Mouse (Mus musculus) thymus, adult 2 months (tissue): ENCODE results near the gene Pla2g6. TPM values are rescaled to one million over a fixed set of nuclear protein-coding genes. Genes with fewer than 3 reads are reported as not detected.

ENCODE experiments used
- DNase-seq: peaks from one replicate; pipeline ENCODE4 v3.0.0; 2021
- H3K27ac ChIP-seq: fragments of 200-500 bp; 2 replicates; pipeline ENCODE4 v1.5.1; 2012; ENCODE audit warnings: low read length, control low read depth; ENCODE audit not compliant: control insufficient read depth, insufficient read depth
- H3K27me3 ChIP-seq: fragments of 200-500 bp; 2 replicates; pipeline ENCODE4 v1.6.1; 2012; ENCODE audit warnings: mild to moderate bottlenecking, low read length, moderate library complexity, mixed read lengths; ENCODE audit not compliant: control insufficient read depth, insufficient read depth
- H3K36me3 ChIP-seq: fragments of 200-500 bp; 2 replicates; pipeline ENCODE4 v1.6.1; 2012; ENCODE audit warnings: mild to moderate bottlenecking, low read length, moderate library complexity; ENCODE audit not compliant: control insufficient read depth, insufficient read depth
- H3K4me1 ChIP-seq: fragments of 200-500 bp; replicated peaks from 2 replicates; pipeline ENCODE4 v1.6.1; 2012; ENCODE audit warnings: low read length; ENCODE audit not compliant: control insufficient read depth, insufficient read depth
- H3K4me3 ChIP-seq: fragments of 200-500 bp; 2 replicates; pipeline ENCODE4 v1.5.1; 2012; ENCODE audit warnings: mild to moderate bottlenecking, low read length, control low read depth, moderate library complexity; ENCODE audit not compliant: control insufficient read depth, insufficient read depth
- CTCF ChIP-seq: fragments of 200-500 bp; IDR thresholded peaks from 2 replicates; pipeline ENCODE4 v1.5.1; 2012; ENCODE audit warnings: mild to moderate bottlenecking, control low read depth, low read length, moderate library complexity, borderline replicate concordance; ENCODE audit not compliant: control insufficient read depth, poor library complexity, insufficient read depth; ENCODE audit errors: extremely low read depth
- POLR2A ChIP-seq: fragments of 200-500 bp; IDR thresholded peaks from 2 replicates; pipeline ENCODE4 v1.6.1; 2012; ENCODE audit warnings: mild to moderate bottlenecking, low read length, control low read depth, moderate library complexity; ENCODE audit not compliant: control insufficient read depth, poor library complexity, insufficient read depth; ENCODE audit errors: extremely low read depth
- WGBS: fragments of 180-500 bp; shearing (Covaris S2); methylation state at CpG from one replicate; pipeline ENCODE4 v1.1.7; 2018; 5-methylcytosine and 5-hydroxymethylcytosine counted together
- polyA plus RNA-seq: library from polyadenylated mRNA; depleted of rRNA; stranded (reverse); fragments of >200 nt; gene quantifications from 2 replicates; pipeline ENCODE4 v1.2.3, GENCODE M21; 2012

Gene Pla2g6
- polyA plus RNA-seq, 1 experiment: 71.4 TPM

DNA sequence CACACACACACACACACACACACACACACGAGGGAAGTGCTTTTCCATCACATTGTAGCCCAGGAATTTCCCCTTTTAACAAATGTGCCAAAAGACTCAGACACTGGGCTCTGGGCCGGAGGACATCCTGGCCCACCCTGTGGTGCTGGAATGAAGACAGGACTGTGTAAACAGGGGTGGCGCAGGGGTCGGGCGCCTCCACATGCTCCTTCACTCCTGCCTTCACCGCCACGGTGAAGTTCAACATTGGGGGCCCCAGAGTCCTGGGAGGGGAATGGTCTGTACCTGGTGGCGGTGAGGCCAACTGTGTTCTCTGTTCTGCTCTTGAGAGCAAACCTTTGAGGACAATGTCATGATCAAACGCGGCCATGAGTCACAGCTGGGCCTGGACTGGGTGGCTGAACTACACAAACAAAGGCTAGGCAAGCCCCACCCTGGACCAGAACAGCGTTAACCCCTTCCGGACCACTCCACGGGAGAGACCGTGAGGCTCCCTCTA is 40.2 kb upstream of the Pla2g6 start:
- DNase-seq: no peak
- no peaks in the 10 kb centered on the region for H3K27me3 ChIP-seq
- WGBS: 88% methylated on average over 14 of the region's 14 CpGs
- H3K4me3 ChIP-seq: no peak overlapping the region
- no peaks in the 10 kb centered on the region for H3K4me1 ChIP-seq
- no peak overlapping the region for H3K27ac ChIP-seq
- TF ChIP-seq POLR2A (no peak), CTCF (no peak)
- H3K36me3 ChIP-seq: peaks cover 12% of the 10 kb centered on the region

DNA sequence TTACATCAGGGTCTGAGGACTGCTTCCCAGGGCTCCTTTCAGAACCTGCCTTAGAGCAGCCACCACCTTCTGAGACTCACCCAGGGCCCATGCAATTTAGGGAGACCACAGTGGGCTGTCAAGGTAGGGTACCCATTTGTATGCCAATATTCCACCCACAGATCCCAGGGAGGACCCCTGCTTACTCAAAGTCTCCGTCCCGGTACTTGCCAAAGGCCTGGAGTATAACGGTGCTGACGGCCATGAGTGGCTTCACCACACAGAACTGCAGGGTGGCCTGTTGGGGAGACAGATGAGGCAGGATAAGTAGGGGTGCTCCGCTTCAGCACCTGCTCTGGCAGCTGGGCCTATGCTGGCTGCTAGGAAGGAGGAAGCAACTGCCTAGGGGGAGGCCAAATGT is 38.2 kb upstream of the Pla2g6 start:
- Histone ChIP-seq H3K27me3 (no peaks in the 10 kb centered on the region), H3K27ac (no peak overlapping the region), H3K4me1 (no peaks in the 10 kb centered on the region), H3K36me3 (peaks cover 12% of the 10 kb centered on the region), H3K4me3 (no peak overlapping the region)
- WGBS: 98% methylated on average over 5 of the region's 5 CpGs
- TF ChIP-seq POLR2A (no peak), CTCF (no peak)
- no peak for DNase-seq

DNA sequence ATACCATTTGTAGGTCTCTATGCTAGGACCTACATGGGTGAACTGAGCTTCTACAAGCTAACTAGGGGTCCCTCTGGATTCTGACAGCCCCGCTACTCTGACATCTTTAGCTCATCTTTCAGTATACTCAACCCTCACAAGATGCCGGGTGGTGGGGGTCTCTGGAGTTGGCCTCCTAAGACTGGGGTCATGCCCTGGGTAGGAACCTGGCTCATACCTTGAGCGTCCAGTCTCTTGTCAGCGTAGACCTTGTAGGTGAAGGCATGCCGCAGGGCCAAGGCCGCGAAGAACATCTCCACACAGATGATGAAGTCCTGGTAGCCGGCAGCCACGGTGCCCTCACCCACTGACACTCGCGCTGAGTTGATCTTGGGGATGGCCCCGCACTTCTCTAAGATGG is 36.9 kb upstream of the Pla2g6 start:
- DNase-seq: no peak
- Histone ChIP-seq H3K4me1 (no peaks in the 10 kb centered on the region), H3K4me3 (no peak overlapping the region), H3K27me3 (no peaks in the 10 kb centered on the region), H3K27ac (no peak overlapping the region), H3K36me3 (peaks cover 12% of the 10 kb centered on the region)
- TF ChIP-seq CTCF (no peak), POLR2A (no peak)
- 98% methylated on average over 12 of the region's 12 CpGs for WGBS

DNA sequence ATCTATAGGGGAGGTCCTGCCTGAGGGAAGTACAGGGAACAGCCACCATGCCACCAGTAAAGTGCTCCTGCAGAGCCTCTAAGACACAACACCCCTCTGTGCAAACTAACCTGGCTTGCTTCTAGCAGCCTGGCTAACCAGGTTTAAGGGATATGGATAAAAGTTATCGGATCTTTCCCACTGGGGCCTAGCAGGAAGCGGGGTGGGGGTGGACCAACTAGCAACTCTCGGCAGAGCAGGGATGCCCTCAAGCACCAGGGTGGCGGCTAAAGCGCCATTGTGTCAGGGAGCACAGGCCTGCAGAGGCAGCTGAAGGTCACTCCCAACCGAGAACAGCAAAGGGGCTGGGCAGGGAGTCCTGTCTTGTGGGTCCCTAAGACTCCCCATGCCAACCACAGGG is 35.9 kb upstream of the Pla2g6 start:
- DNase-seq: no peak
- H3K27me3 ChIP-seq: no peaks in the 10 kb centered on the region
- H3K4me3 ChIP-seq: no peak overlapping the region
- peaks cover 7% of the 10 kb centered on the region for H3K36me3 ChIP-seq
- H3K4me1 ChIP-seq: no peaks in the 10 kb centered on the region
- H3K27ac ChIP-seq: no peak overlapping the region
- no peak for TF ChIP-seq CTCF
- TF ChIP-seq POLR2A: no peak
- WGBS: 96% methylated on average over 6 of the region's 6 CpGs

DNA sequence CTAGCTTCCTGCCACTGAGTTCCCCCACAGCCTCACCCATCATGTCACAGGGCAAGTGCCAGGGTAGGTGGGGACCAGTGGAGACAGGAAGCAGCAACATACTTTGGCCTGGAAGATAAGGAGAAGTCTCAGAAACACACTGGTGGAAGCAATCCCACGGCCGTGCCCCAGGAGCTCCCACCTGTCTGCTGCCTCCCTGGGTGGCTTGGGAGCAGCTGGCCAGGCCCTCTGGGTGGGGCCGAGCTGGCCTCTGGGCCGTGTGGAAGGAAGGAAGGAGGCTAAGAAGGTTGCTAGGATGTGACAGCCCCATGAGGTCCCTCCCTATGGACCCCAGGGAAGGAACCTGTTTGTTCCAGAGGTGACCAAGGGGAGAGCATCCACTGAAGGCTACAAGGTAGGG is 32.8 kb upstream of the Pla2g6 start:
- no peak overlapping the region for H3K27ac ChIP-seq
- H3K36me3 ChIP-seq: no peaks in the 10 kb centered on the region
- H3K27me3 ChIP-seq: no peaks in the 10 kb centered on the region
- TF ChIP-seq POLR2A (no peak), CTCF (no peak)
- no peak for DNase-seq
- 40% methylated on average over 4 of the region's 4 CpGs for WGBS
- H3K4me1 ChIP-seq: peaks cover 10% of the 10 kb centered on the region
- H3K4me3 ChIP-seq: no peak overlapping the region

DNA sequence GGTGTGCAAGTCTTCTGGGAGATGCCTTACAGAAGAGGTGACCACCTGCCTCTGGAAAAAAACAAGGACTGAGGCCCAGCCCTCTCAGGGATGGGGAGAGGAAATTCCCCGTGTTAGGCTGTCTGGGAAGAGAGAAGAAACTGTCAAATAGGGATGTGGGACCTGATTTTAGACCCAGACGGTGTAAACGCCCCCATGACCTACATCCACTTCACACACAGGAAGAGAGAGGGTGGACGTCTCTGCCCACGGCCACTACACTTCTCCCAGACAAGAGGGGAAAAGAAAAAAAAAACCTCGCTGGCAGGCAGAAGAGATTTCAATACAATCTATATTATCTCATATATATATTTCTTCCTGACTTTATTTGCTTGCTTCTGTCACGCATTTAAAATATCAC is 32.2 kb upstream of the Pla2g6 start:
- Histone ChIP-seq H3K36me3 (no peaks in the 10 kb centered on the region), H3K27ac (no peak overlapping the region), H3K4me3 (no peak overlapping the region), H3K27me3 (no peaks in the 10 kb centered on the region), H3K4me1 (peaks cover 11% of the 10 kb centered on the region)
- no peak for DNase-seq
- TF ChIP-seq POLR2A: no peak
- no peak for TF ChIP-seq CTCF
- WGBS: 73% methylated on average over 7 of the region's 7 CpGs

DNA sequence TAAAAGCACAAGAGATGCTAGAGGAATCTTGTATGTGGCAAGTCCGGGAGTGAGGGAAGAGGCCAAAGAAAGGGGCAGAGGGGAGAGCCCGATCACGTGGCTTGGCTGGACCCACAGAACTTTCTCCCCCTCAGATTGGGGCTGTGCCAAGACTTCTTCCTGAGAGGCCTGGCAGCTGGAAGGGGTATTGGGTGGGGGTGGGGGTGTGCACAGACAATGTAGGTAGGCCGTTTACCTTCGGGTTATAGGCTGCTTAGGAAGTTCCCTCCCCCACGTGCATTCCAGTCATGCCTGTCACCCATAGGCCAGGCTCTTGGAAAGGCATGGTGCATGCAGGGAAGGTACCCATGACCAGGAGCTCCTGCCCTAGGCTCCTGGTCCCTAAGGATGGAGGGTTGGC is 31.8 kb upstream of the Pla2g6 start:
- no peaks in the 10 kb centered on the region for H3K36me3 ChIP-seq
- H3K4me1 ChIP-seq: peaks cover 11% of the 10 kb centered on the region
- TF ChIP-seq POLR2A (no peak), CTCF (no peak)
- 44% methylated on average over 6 of the region's 6 CpGs for WGBS
- no peak for DNase-seq
- H3K4me3 ChIP-seq: no peak overlapping the region
- H3K27me3 ChIP-seq: no peaks in the 10 kb centered on the region
- H3K27ac ChIP-seq: no peak overlapping the region
